Mouse (Mus musculus) skeletal muscle tissue, adult 2 months (tissue): Measurements from ENCODE around the gene Actg2.

Experiments
- DNase-seq: peaks from one replicate; pipeline ENCODE4 v3.0.0-alpha.2; 2012; ENCODE audit warnings: low read depth, low spot score

The Actg2 gene

DNA sequence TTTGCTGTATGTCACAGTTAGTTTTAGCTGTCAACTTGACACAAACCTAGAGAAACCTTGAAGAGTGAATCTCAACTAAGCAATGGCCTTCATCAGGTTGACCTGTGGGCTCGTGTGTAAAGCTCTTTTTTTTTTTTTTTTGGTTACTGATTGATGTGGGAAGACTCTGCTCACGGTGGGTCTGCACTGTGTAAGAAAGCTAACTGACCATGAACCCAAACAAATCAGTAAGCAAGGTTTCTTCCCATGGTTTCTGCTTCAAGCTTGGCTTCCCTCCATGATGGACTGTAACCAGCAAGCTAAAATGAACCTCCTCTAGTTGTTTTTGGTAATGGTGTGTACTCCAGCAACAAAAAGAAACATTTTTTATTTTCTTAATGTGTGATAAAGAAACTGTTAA, 56.9 kb downstream of the Actg2 start:
- no peak for DNase-seq

DNA sequence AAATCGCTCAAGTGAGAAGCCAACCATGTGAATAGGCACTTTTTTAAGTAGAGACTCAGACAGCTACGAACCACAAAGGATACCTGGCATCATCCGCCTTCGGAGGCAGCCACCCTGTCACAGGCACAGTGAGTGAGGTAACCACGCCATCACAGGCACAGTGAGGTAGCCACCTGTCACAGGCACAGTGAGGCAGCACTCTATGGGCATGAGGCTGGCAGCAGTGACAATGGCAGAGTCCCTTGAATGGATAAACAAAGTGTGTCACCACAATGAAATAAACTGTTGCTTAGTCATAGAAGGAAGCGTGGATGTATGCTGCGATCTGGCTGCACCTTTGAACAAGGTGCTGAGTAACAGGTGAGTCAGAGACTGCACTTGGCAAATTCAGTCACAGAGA, 57.4 kb downstream of the Actg2 start:
- no peak for DNase-seq

DNA sequence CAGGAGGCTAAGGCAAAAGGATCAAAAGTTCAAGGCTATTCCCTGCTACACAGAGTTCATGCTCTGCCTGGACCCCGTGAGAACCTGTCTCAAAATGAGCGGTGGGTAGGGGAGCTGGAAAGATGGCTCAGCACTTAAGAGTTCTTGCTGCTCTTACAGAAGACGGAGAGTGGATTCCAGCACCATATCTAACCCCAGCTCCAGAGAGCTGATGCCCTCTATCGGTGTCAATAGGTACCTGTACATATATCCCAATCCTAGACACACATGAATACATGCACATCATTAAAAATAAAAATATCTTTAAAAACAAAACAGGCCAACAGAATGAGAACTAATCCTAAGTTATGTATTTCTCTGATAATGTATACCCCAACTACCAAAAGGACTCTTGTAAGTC, 57.8 kb downstream of the Actg2 start:
- DNase-seq: no peak

DNA sequence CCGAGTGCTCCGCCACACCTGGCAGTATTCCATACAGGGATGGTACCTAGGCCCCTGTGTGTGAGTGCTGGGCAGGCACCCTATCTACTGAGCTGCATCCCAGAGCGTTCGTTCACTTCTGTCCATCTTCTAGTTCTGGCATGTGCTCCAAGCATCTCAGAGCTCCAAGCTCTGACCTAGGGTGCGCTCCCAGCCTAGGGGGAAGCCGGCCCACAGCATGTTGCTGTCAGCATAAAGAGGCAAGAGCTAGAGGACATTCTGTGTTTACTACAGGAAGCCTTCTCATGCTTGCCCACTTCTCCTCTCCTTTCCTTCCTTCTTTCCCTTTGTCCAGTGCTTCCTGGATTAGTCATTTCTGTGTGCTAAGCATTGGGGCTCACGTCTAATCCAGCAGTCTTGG, 60.6 kb downstream of the Actg2 start:
- DNase-seq: no peak

DNA sequence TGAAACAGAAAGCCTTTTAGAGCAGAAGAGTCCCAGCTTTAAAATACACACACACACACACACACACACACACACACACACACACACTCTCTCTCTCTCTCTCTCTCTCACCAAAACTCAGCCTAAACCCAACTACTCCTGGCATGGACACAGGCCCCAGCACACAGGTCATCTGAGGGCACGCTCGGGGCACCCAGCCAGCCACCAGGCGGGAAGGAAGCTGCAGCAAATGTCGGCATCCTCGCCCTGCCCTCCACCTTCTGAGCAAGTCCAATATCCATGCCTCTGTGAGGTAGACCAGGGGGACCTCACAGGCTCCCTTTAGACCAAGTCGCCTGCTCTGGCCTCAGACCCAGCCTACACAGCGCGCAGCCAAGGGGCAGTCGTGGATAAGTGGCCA, 62.8 kb downstream of the Actg2 start:
- DNase-seq: peak; percentile 58

DNA sequence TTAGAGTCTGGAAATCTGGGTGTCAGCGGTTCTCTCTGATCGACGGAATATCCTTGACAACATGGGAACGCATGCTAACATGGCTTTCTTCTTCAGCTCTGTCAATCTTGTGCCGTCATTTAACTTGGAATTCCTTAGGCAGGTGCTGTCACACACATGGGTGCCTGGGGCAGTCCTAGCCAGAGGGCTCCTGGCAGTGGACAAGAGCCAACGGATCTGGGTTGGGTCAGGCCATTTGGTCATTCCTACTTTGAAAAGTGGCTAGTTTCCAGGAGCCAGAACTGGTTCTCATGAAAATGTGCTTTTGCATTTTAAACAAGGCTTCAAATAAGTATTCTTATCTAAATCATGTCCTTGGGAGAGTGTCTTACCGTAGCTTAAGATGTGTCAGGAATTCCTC, 64.3 kb downstream of the Actg2 start:
- no peak for DNase-seq

DNA sequence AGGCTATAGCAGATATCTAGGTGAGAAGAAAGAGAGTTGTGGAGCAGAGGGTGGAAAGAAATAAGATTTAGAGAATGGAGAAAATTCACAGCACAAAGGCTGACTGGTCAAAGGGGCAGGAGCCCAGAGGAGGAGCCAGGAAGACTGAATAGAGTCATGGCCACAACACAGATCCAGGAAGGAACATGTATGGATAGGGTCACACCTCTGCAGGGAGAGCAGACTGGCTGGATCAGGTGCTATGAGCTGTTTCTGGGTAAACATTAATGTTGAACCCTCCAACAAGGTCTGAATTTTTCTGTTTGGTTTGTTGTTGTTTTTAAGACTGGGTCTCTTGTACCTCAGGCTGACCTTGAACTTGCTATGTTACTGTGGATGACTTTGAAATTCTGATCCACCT, 72.1 kb downstream of the Actg2 start:
- no peak for DNase-seq
